Mouse (Mus musculus) liver, embryonic 11.5 days (tissue): ENCODE measurements around the gene Znrf1. TPM values are rescaled to one million over a fixed set of nuclear protein-coding genes. Genes with fewer than 3 reads are reported as not detected.
"Not testable (repeated sequence)": the region's sequence is repeated elsewhere in the genome, so short reads cannot be mapped to it uniquely, and the experiment has no call there.

ENCODE experiments used
- ATAC-seq: fragments of 200-750 bp; cut with Nextera tagmentation; replicated peaks from 2 replicates; pipeline ENCODE4 v1.8.0; 2017; ENCODE audit warnings: moderate number of reproducible peaks, mild to moderate bottlenecking, moderate TSS enrichment, moderate library complexity; ENCODE audit not compliant: low FRiP score
- DNase-seq: peaks from one replicate; pipeline ENCODE4 v3.0.0-alpha.2; 2017; ENCODE audit warnings: low spot score
- H3K27ac ChIP-seq: fragments of 300-500 bp; sonication (generic); 2 replicates; pipeline ENCODE4 v1.5.1; 2014; ENCODE audit warnings: mild to moderate bottlenecking, low read depth, low read length, control low read depth
- H3K27me3 ChIP-seq: fragments of 300-500 bp; sonication (generic); replicated peaks from 2 replicates; pipeline ENCODE4 v1.6.1; 2014; ENCODE audit warnings: low read length, mixed read lengths; ENCODE audit not compliant: control insufficient read depth, insufficient read depth
- H3K36me3 ChIP-seq: fragments of 300-500 bp; sonication (generic); 2 replicates; pipeline ENCODE4 v1.6.1; 2014; ENCODE audit warnings: mild to moderate bottlenecking, low read length, moderate library complexity, mixed read lengths; ENCODE audit not compliant: control insufficient read depth, insufficient read depth
- H3K4me1 ChIP-seq: fragments of 300-500 bp; sonication (generic); replicated peaks from 2 replicates; pipeline ENCODE4 v1.6.1; 2014; ENCODE audit warnings: low read length, mixed read lengths; ENCODE audit not compliant: control insufficient read depth, insufficient read depth
- H3K4me2 ChIP-seq: fragments of 300-500 bp; sonication (generic); 2 replicates; pipeline ENCODE4 v1.6.1; 2014; ENCODE audit warnings: mild to moderate bottlenecking, control low read depth, moderate library complexity
- H3K4me3 ChIP-seq: fragments of 300-500 bp; sonication (generic); 2 replicates; pipeline ENCODE4 v1.5.1; 2014; ENCODE audit warnings: low read depth, low read length, control low read depth
- H3K9ac ChIP-seq: fragments of 300-500 bp; sonication (generic); 2 replicates; pipeline ENCODE4 v1.6.1; 2014; ENCODE audit warnings: low read depth, low read length, control low read depth
- H3K9me3 ChIP-seq: fragments of 300-500 bp; sonication (generic); 2 replicates; pipeline ENCODE4 v1.6.1; 2016; ENCODE audit warnings: low read length, inconsistent platforms, mixed read lengths; ENCODE audit not compliant: control insufficient read depth
- WGBS: fragments of 180-500 bp; shearing (Covaris S2); extraction: QIAGEN DNeasy Blood & Tissue Kit; methylation state at CpG from one replicate; pipeline ENCODE4 v1.1.7; 2014; 5-methylcytosine and 5-hydroxymethylcytosine counted together
- polyA plus RNA-seq: library from polyadenylated mRNA; unstranded; fragments of >200 nt; fragmentation: Nextera tagmentation; extraction: Ambion mirVana; gene quantifications from 2 replicates; pipeline ENCODE4 v1.2.1, GENCODE M21; 2014

The Znrf1 gene
- polyA plus RNA-seq, 1 experiment from 2014 or later: 27.6 TPM

GRCm38 (mm10) chr8:111643264-111644141 lies 107.6 kb downstream of the Znrf1 start, which contains the start of gene Zfp1:
Zfp1 (plus strand) TSS chr8:111643401.
- H3K27me3 ChIP-seq: no peaks in the 10 kb centered on the region
- ATAC-seq (peak; percentile 92), DNase-seq (peak; percentile 89)
- H3K36me3 ChIP-seq: no peaks in the 10 kb centered on the region
- H3K9ac ChIP-seq: peak within 1 kb of the TSS; percentile 92
- H3K4me1 ChIP-seq: peaks cover 26% of the 10 kb centered on the region
- WGBS: under 1% methylated on average over 75 of the region's 75 CpGs
- peak within 1 kb of the TSS; percentile 79 for H3K4me3 ChIP-seq
- H3K4me2 ChIP-seq: peak within 1 kb of the TSS; percentile 68
- H3K9me3 ChIP-seq: no peaks in the 10 kb centered on the region
- H3K27ac ChIP-seq: peak within 1 kb of the TSS; percentile 98

GRCm38 (mm10) chr8:111644286-111645051 lies 108.6 kb downstream of the Znrf1 start:
- 35% methylated on average over 12 of the region's 12 CpGs for WGBS

GRCm38 (mm10) chr8:111645715-111646114 lies 109.8 kb downstream of the Znrf1 start:
- Histone ChIP-seq H3K4me3 (no peak overlapping the region), H3K27me3 (no peaks in the 10 kb centered on the region), H3K9me3 (no peaks in the 10 kb centered on the region), H3K27ac (no peak overlapping the region), H3K36me3 (no peaks in the 10 kb centered on the region), H3K9ac (no peak overlapping the region), H3K4me2 (peak overlapping the region; percentile 31), H3K4me1 (peaks cover 33% of the 10 kb centered on the region)
- no peak for DNase-seq
- WGBS: 84% methylated on average over 8 of the region's 8 CpGs
- no peak for ATAC-seq

More at GRCm38 (mm10) chr8:111644286-111645051, 108.6 kb downstream of the Znrf1 start:
- H3K9me3 ChIP-seq, H3K36me3 ChIP-seq, DNase-seq, ATAC-seq, H3K27me3 ChIP-seq, H3K9ac ChIP-seq: not testable (repeated sequence)
- Histone ChIP-seq H3K4me1 (peaks cover 33% of the 10 kb centered on the region), H3K4me3 (peak overlapping the region; percentile 79), H3K4me2 (peak overlapping the region; percentile 68), H3K27ac (peak overlapping the region; percentile 98)

GRCm38 (mm10) chr8:111648834-111649233 lies 112.9 kb downstream of the Znrf1 start:
- DNase-seq (no peak), ATAC-seq (no peak)
- Histone ChIP-seq H3K4me1 (peaks cover 24% of the 10 kb centered on the region), H3K4me2 (no peak overlapping the region), H3K4me3 (no peak overlapping the region), H3K9ac (no peak overlapping the region), H3K27me3 (no peaks in the 10 kb centered on the region), H3K9me3 (no peaks in the 10 kb centered on the region), H3K27ac (no peak overlapping the region), H3K36me3 (no peaks in the 10 kb centered on the region)
- 57% methylated on average over 2 of the region's 2 CpGs for WGBS

DNA sequence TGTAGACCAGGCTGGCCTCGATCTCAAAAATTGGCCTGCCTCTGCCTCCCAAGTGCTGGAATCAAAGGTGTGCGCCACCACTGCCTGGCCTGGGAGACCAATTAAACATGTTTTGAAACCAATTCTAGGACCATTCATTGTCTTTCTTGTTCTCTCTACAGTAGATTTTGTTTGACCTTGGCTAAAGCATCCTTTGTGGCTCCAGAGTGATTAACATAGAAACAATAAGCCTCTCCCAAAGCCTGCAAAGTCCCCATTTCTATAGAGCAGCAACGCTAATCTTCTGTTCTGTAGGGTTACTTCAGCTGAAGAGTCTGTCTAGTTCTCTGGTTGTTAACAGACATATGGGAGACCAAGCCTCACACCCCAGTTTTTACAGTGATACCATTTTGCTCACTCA lies 114.8 kb downstream of the Znrf1 start:
- no peak overlapping the region for H3K4me3 ChIP-seq
- ATAC-seq: no peak
- H3K4me2 ChIP-seq: no peak overlapping the region
- H3K27me3 ChIP-seq: no peaks in the 10 kb centered on the region
- DNase-seq: no peak
- H3K27ac ChIP-seq: no peak overlapping the region
- no peaks in the 10 kb centered on the region for H3K36me3 ChIP-seq
- no peak overlapping the region for H3K9ac ChIP-seq
- WGBS: 90% methylated on average over 3 of the region's 3 CpGs
- H3K4me1 ChIP-seq: peaks cover 20% of the 10 kb centered on the region
- no peaks in the 10 kb centered on the region for H3K9me3 ChIP-seq

DNA sequence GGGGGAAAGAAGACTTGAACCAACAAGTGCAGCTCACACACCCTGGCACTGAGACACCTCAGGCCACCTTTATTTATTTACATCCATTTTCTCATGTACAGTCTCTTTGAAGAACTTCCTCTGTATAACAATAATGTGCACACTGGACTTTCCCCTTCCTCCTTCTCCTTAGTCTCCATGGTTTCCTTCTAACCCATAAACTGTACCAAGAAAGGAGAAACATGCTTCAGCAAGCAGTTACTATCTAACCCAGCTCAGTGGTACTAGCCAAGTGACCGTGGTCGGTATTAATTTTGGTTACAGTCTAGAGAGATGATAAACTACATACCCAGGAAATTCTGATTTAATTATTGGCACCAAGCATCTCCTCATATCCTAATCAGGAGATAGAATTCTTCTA lies 117.6 kb downstream of the Znrf1 start:
- no peak overlapping the region for H3K27ac ChIP-seq
- peaks cover 13% of the 10 kb centered on the region for H3K4me1 ChIP-seq
- ATAC-seq (no peak), DNase-seq (no peak)
- no peaks in the 10 kb centered on the region for H3K36me3 ChIP-seq
- no peak overlapping the region for H3K9ac ChIP-seq
- 89% methylated on average over 2 of the region's 2 CpGs for WGBS
- no peak overlapping the region for H3K4me3 ChIP-seq
- H3K4me2 ChIP-seq: no peak overlapping the region
- H3K9me3 ChIP-seq: no peaks in the 10 kb centered on the region
- no peaks in the 10 kb centered on the region for H3K27me3 ChIP-seq

DNA sequence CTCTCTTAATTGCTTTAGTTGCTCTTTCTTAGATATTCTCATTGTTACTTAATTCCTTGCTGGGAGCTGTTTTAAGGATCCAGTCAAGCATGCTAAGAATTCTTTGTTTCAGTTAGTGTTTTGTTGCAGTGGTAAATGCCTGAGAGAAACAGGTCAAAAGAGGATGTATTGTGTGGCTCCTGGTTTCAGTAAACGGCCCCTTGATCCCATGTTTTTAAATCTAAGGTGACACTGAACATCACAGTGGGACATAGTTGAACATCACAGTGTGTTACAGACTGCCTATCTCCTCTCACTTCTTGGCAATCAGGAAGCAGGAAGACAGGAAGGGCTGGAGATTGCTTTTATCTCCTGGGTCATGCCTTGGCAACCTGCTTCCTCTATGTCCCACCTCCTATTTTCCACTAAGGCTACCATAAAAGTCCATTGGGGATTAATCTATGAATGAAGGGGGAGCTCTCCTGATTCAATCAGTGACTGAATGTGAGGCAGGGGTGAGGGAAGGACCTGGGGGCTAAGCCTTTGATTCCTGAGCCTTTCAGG lies 121.5 kb downstream of the Znrf1 start:
- ATAC-seq: no peak
- WGBS: 29% methylated on average over 1 of the region's 1 CpGs
- Histone ChIP-seq H3K27me3 (no peaks in the 10 kb centered on the region), H3K27ac (no peak overlapping the region), H3K4me2 (no peak overlapping the region), H3K4me3 (no peak overlapping the region), H3K4me1 (peaks cover 6% of the 10 kb centered on the region), H3K9me3 (no peaks in the 10 kb centered on the region), H3K36me3 (0 out of 2 replicates have a peak, but pooled peaks cover 5% of the 10 kb centered on the region), H3K9ac (no peak overlapping the region)
- no peak for DNase-seq

DNA sequence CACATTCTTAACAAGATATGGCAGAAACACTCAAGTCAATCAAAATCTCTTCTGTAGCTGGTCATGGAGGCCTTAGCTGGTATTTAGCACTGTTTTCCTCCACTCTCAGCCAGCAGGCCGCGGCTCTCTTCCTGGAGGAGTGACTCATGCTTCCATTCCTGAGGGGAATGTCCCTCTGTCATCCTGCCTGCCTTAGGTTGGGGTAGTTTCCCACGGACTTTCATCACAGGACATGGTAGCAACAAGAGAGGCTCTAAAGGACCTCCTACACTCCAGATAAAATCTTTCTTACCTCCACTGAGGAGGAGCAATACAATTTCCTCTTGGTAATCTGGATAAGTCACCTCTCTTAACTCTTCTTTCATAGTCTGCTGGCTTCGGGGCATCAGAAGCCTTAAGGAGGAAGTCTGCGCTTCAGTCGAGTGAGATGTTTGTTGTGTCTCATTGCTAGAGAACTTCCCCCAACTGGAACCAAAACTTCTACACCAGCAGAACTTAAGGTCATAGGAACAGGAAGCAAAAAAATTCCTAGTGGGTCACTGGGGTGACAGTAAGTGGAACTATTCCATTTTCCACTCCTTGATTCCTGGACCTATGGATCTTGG lies 123.0 kb downstream of the Znrf1 start:
- peaks cover 6% of the 10 kb centered on the region for H3K4me1 ChIP-seq
- DNase-seq (no peak), ATAC-seq (no peak)
- 54% methylated on average over 6 of the region's 6 CpGs for WGBS
- no peak overlapping the region for H3K4me3 ChIP-seq
- no peaks in the 10 kb centered on the region for H3K9me3 ChIP-seq
- H3K36me3 ChIP-seq: 0 out of 2 replicates have a peak, but pooled peaks cover 5% of the 10 kb centered on the region
- no peak overlapping the region for H3K9ac ChIP-seq
- no peaks in the 10 kb centered on the region for H3K27me3 ChIP-seq
- H3K4me2 ChIP-seq: no peak overlapping the region
- H3K27ac ChIP-seq: no peak overlapping the region
